Mouse (Mus musculus) midbrain, embryonic 14.5 days (tissue): Measurements from ENCODE around the gene Mbnl2. TPM values are rescaled to one million over a fixed set of nuclear protein-coding genes. Genes with fewer than 3 reads are reported as not detected.

Source experiments
- ATAC-seq: fragments of 200-750 bp; cut with Nextera tagmentation; 2 replicates; pipeline ENCODE4 v1.8.0; 2017; ENCODE audit warnings: moderate number of reproducible peaks, moderate library complexity; ENCODE audit not compliant: low FRiP score, low TSS enrichment
- DNase-seq: peaks from one replicate; pipeline ENCODE4 v3.0.0-alpha.2; 2015
- H3K27ac ChIP-seq: fragments of 300-500 bp; sonication (generic); replicated peaks from 2 replicates; pipeline ENCODE4 v1.5.1; 2014; ENCODE audit warnings: mild to moderate bottlenecking, low read depth, low read length, moderate library complexity
- H3K27me3 ChIP-seq: fragments of 300-500 bp; sonication (generic); 2 replicates; pipeline ENCODE4 v1.6.1; 2014; ENCODE audit warnings: low read length, control low read depth, mixed read lengths; ENCODE audit not compliant: control insufficient read depth, insufficient read depth
- H3K36me3 ChIP-seq: fragments of 300-500 bp; sonication (generic); 2 replicates; pipeline ENCODE4 v1.6.1; 2014; ENCODE audit warnings: low read length, control low read depth; ENCODE audit not compliant: control insufficient read depth, insufficient read depth
- H3K4me1 ChIP-seq: fragments of 300-500 bp; sonication (generic); 2 replicates; pipeline ENCODE4 v1.6.1; 2014; ENCODE audit warnings: mild to moderate bottlenecking, antibody characterized with exemption, low read length, control low read depth; ENCODE audit not compliant: control insufficient read depth, insufficient read depth
- H3K4me2 ChIP-seq: fragments of 300-500 bp; sonication (generic); 2 replicates; pipeline ENCODE4 v1.6.1; 2014; ENCODE audit warnings: mild to moderate bottlenecking, low read length, moderate library complexity
- H3K4me3 ChIP-seq: fragments of 300-500 bp; sonication (generic); replicated peaks from 2 replicates; pipeline ENCODE4 v1.5.1; 2014; ENCODE audit warnings: low read depth, low read length
- H3K9ac ChIP-seq: fragments of 300-500 bp; sonication (generic); replicated peaks from 2 replicates; pipeline ENCODE4 v1.6.1; 2014; ENCODE audit warnings: mild to moderate bottlenecking, low read length, moderate library complexity
- H3K9me3 ChIP-seq: fragments of 300-500 bp; sonication (generic); 2 replicates; pipeline ENCODE4 v1.6.1; 2016; ENCODE audit warnings: low read length, control low read depth, mixed read lengths; ENCODE audit not compliant: control insufficient read depth
- WGBS: fragments of 180-500 bp; shearing (Covaris S2); extraction: QIAGEN DNeasy Blood & Tissue Kit; methylation state at CpG from one replicate; pipeline ENCODE4 v1.1.7; 2014; 5-methylcytosine and 5-hydroxymethylcytosine counted together
- polyA plus RNA-seq: library from polyadenylated mRNA; unstranded; fragments of >200 nt; fragmentation: Nextera tagmentation; extraction: Ambion mirVana; gene quantifications from 2 replicates; pipeline ENCODE4 v1.2.1, GENCODE M21; 2014

The Mbnl2 gene
- polyA plus RNA-seq, 1 experiment from 2014 or later, result 22.5 TPM

- no peaks in the 10 kb centered on the region for H3K9me3 ChIP-seq
- WGBS, result 87% methylated on average over 9 of the region's 9 CpGs
- no peak overlapping the region for H3K9ac ChIP-seq
- H3K4me3 ChIP-seq, result no peak overlapping the region
- no peaks in the 10 kb centered on the region for H3K4me1 ChIP-seq
- H3K27ac ChIP-seq, result no peak overlapping the region
- H3K27me3 ChIP-seq, result no peaks in the 10 kb centered on the region
- no peak for ATAC-seq
- H3K4me2 ChIP-seq, result no peak overlapping the region
- DNase-seq, result no peak
- H3K36me3 ChIP-seq, result no peaks in the 10 kb centered on the region
Observed at GRCm38 (mm10) chr14:120416886-120417285, 141.4 kb downstream of the Mbnl2 start.

- no peaks in the 10 kb centered on the region for H3K27me3 ChIP-seq
- H3K4me2 ChIP-seq, result no peak overlapping the region
- DNase-seq (no peak), ATAC-seq (no peak)
- H3K9me3 ChIP-seq, result no peaks in the 10 kb centered on the region
- H3K36me3 ChIP-seq, result no peaks in the 10 kb centered on the region
- H3K9ac ChIP-seq, result no peak overlapping the region
- H3K4me3 ChIP-seq, result no peak overlapping the region
- no peaks in the 10 kb centered on the region for H3K4me1 ChIP-seq
- WGBS, result 74% methylated on average over 14 of the region's 14 CpGs
- H3K27ac ChIP-seq, result no peak overlapping the region
Observed at GRCm38 (mm10) chr14:120418964-120419363, 143.5 kb downstream of the Mbnl2 start.

DNA sequence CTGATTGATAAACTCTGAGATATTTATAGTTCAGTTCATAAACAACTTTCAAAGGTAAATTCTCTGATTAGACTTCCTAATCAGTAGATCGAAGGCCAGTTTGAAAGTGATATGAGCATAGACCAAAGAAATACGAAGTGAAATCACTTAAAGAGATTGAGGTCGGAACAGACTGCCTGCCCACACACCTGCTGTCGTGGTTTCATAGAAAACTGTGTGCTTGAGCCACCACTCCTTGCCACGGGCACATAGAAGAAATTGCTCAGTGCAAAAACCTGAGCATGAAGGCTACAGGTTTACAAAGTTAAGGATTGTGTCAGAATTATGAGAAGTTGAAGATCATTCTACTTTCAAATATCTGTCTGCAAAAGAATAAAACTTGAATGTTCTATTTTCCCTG lies 153.0 kb downstream of the Mbnl2 start:
- no peak overlapping the region for H3K27ac ChIP-seq
- H3K4me3 ChIP-seq, result no peak overlapping the region
- H3K4me2 ChIP-seq, result no peak overlapping the region
- no peak for ATAC-seq
- H3K4me1 ChIP-seq, result no peaks in the 10 kb centered on the region
- WGBS, result 95% methylated on average over 5 of the region's 5 CpGs
- DNase-seq, result no peak
- no peak overlapping the region for H3K9ac ChIP-seq
- H3K9me3 ChIP-seq, result peaks cover 9% of the 10 kb centered on the region; the same call in 1 of the 2 replicates
- H3K27me3 ChIP-seq, result no peaks in the 10 kb centered on the region
- no peaks in the 10 kb centered on the region for H3K36me3 ChIP-seq

- no peak for ATAC-seq
- Histone ChIP-seq H3K27ac (no peak overlapping the region), H3K4me1 (no peaks in the 10 kb centered on the region), H3K4me3 (no peak overlapping the region), H3K4me2 (no peak overlapping the region), H3K9me3 (no peaks in the 10 kb centered on the region), H3K36me3 (no peaks in the 10 kb centered on the region), H3K27me3 (no peaks in the 10 kb centered on the region), H3K9ac (no peak overlapping the region)
- no peak for DNase-seq
Observed at GRCm38 (mm10) chr14:120432773-120433172, 157.3 kb downstream of the Mbnl2 start.

- 75% methylated on average over 8 of the region's 8 CpGs for WGBS
- H3K4me3 ChIP-seq, result no peak overlapping the region
- ATAC-seq, result no peak
- no peak overlapping the region for H3K9ac ChIP-seq
- DNase-seq, result peak; percentile 19
- H3K4me2 ChIP-seq, result no peak overlapping the region
- H3K27me3 ChIP-seq, result no peaks in the 10 kb centered on the region
- H3K36me3 ChIP-seq, result no peaks in the 10 kb centered on the region
- no peaks in the 10 kb centered on the region for H3K4me1 ChIP-seq
- no peak overlapping the region for H3K27ac ChIP-seq
- no peaks in the 10 kb centered on the region for H3K9me3 ChIP-seq
Observed at GRCm38 (mm10) chr14:120433931-120434398, 158.5 kb downstream of the Mbnl2 start.

GRCm38 (mm10) chr14:120434831-120435230 lies 159.4 kb downstream of the Mbnl2 start:
- WGBS, result 89% methylated on average over 1 of the region's 1 CpGs
- H3K27me3 ChIP-seq, result no peaks in the 10 kb centered on the region
- no peaks in the 10 kb centered on the region for H3K36me3 ChIP-seq
- H3K4me3 ChIP-seq, result no peak overlapping the region
- H3K9me3 ChIP-seq, result no peaks in the 10 kb centered on the region
- ATAC-seq, result no peak
- no peak for DNase-seq
- H3K4me1 ChIP-seq, result no peaks in the 10 kb centered on the region
- H3K9ac ChIP-seq, result no peak overlapping the region
- no peak overlapping the region for H3K4me2 ChIP-seq
- no peak overlapping the region for H3K27ac ChIP-seq

GRCm38 (mm10) chr14:120440716-120441115 lies 165.2 kb downstream of the Mbnl2 start:
- Histone ChIP-seq H3K9ac (no peak overlapping the region), H3K4me3 (no peak overlapping the region), H3K4me2 (no peak overlapping the region), H3K9me3 (no peaks in the 10 kb centered on the region), H3K36me3 (no peaks in the 10 kb centered on the region), H3K27me3 (no peaks in the 10 kb centered on the region), H3K27ac (no peak overlapping the region), H3K4me1 (no peaks in the 10 kb centered on the region)
- ATAC-seq, result no peak
- DNase-seq, result no peak

DNA sequence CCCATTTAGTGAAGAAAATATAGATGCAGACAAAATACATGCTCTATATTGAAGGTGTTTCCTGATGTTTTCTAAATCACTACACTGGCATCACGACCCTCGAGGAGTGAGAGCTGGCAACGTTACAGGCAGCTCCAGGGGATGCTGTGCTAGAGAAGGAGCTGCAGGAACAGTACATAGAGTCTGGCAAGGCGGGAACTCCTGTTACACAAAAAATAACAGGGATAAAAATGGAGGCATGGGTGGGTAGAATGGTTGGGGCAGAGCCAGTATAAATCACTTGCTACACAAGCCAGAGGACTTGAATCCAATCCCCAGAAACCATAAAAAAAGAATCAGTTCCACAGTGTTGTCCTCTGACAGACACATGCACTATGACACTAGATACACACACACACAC lies 165.8 kb downstream of the Mbnl2 start:
- Histone ChIP-seq H3K4me2 (no peak overlapping the region), H3K9me3 (no peaks in the 10 kb centered on the region), H3K27ac (no peak overlapping the region), H3K9ac (no peak overlapping the region), H3K27me3 (no peaks in the 10 kb centered on the region), H3K4me1 (no peaks in the 10 kb centered on the region), H3K36me3 (no peaks in the 10 kb centered on the region), H3K4me3 (no peak overlapping the region)
- DNase-seq (no peak), ATAC-seq (no peak)
- WGBS, result 83% methylated on average over 4 of the region's 4 CpGs

- 85% methylated on average over 13 of the region's 13 CpGs for WGBS
- Histone ChIP-seq H3K27ac (no peak overlapping the region), H3K4me2 (no peak overlapping the region), H3K27me3 (no peaks in the 10 kb centered on the region), H3K9me3 (no peaks in the 10 kb centered on the region), H3K4me3 (no peak overlapping the region), H3K36me3 (no peaks in the 10 kb centered on the region), H3K4me1 (no peaks in the 10 kb centered on the region), H3K9ac (no peak overlapping the region)
- no peak for ATAC-seq
- no peak for DNase-seq
Observed at GRCm38 (mm10) chr14:120441836-120442235, 166.4 kb downstream of the Mbnl2 start.
